Mouse (Mus musculus) C2C12 (cell line): ENCODE data around the gene Meiob.

Source experiments
- CTCF ChIP-seq: IDR thresholded peaks from one replicate; pipeline ENCODE4 v1.5.1; 2011; ENCODE audit not compliant: control insufficient read depth, insufficient read depth, insufficient read length
- FOSL1 ChIP-seq: IDR thresholded peaks from one replicate; pipeline ENCODE4 v1.8.0; 2011; ENCODE audit warnings: mild to moderate bottlenecking, low read length; ENCODE audit not compliant: poor library complexity, insufficient read depth, severe bottlenecking
- MAX ChIP-seq: IDR thresholded peaks from one replicate; pipeline ENCODE4 v1.6.1; 2011; ENCODE audit warnings: mild to moderate bottlenecking, control low read depth

DNA sequence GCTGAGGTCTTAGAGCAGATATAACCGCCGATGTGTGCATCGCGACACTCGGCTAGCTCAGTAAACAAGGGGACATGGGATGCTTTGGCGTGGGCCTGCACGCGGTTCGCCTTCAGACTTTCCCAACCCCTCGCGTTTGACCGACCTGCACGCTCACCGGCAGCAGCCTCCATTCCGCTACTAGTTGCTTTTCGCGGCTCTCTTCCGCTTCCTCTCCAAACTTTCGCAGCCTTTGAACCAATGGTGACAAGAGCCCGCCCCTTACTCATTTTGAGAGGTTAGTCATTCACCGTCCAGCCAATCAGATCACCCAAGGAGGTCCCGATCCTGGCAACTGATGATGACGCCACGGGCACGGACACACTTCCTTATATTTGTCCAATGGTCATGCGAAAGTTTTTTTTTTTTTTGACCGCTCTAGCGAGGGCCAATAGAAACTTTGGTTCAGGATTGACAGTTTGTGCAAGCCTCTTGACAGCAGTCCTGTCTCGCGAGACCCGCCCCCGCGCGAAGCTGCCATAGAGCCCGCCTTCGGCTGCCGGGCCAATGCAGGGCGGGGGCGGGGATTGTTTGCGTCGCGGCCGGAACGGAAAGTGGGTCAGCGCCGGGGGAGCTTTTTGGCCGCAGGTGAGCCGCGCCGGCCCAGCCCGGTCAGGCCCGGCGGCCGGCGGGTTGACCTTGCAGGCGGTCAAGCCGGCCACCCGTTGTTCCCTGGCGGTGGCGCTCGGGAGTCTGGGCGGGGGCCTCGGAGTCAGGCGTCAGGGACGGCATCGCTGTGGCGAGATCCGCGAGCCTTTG, 82.2 kb downstream of the Meiob start, which contains the start of the genes Nubp2 and Spsb3:
- TF ChIP-seq MAX (peak; percentile 17), CTCF (no peak), FOSL1 (no peak)
